Mouse (Mus musculus) embryo, embryonic 10 days (tissue): ENCODE measurements around the gene Rabep2.

ENCODE experiments used
- DNase-seq: peaks from one replicate; pipeline ENCODE4 v3.0.0-alpha.2; 2015; ENCODE audit warnings: low spot score

The Rabep2 gene

GRCm38 (mm10) chr7:126496475-126496874 lies 67.9 kb downstream of the Rabep2 start:
- DNase-seq = no peak

GRCm38 (mm10) chr7:126497966-126498365 lies 69.4 kb downstream of the Rabep2 start:
- DNase-seq = no peak
